Mouse (Mus musculus) heart, embryonic 11.5 days (tissue): ENCODE results near the gene BC048679. TPM values are rescaled to one million over a fixed set of nuclear protein-coding genes. Genes with fewer than 3 reads are reported as not detected.
"Not testable (repeated sequence)": the region's sequence is repeated elsewhere in the genome, so short reads cannot be mapped to it uniquely, and the experiment has no call there.

Experiments used
- ATAC-seq: fragments of 200-750 bp; cut with Nextera tagmentation; replicated peaks from 2 replicates; pipeline ENCODE4 v1.8.0; 2017; ENCODE audit warnings: moderate library complexity; ENCODE audit not compliant: insufficient number of reproducible peaks, low FRiP score, low TSS enrichment
- H3K27ac ChIP-seq: fragments of 300-500 bp; sonication (generic); 2 replicates; pipeline ENCODE4 v1.5.1; 2014; ENCODE audit warnings: mild to moderate bottlenecking, low read depth, low read length
- H3K27me3 ChIP-seq: fragments of 300-500 bp; sonication (generic); 2 replicates; pipeline ENCODE4 v1.6.1; 2014; ENCODE audit warnings: mild to moderate bottlenecking, low read length, mixed read lengths; ENCODE audit not compliant: control insufficient read depth, insufficient read depth
- H3K36me3 ChIP-seq: fragments of 300-500 bp; sonication (generic); 2 replicates; pipeline ENCODE4 v1.6.1; 2014; ENCODE audit warnings: mild to moderate bottlenecking, low read length, moderate library complexity, mixed read lengths; ENCODE audit not compliant: control insufficient read depth, insufficient read depth
- H3K4me1 ChIP-seq: fragments of 300-500 bp; sonication (generic); 2 replicates; pipeline ENCODE4 v1.6.1; 2014; ENCODE audit warnings: low read length; ENCODE audit not compliant: control insufficient read depth, insufficient read depth
- H3K4me2 ChIP-seq: fragments of 300-500 bp; sonication (generic); 2 replicates; pipeline ENCODE4 v1.6.1; 2014; ENCODE audit warnings: mild to moderate bottlenecking, moderate library complexity
- H3K4me3 ChIP-seq: fragments of 300-500 bp; sonication (generic); 2 replicates; pipeline ENCODE4 v1.5.1; 2014; ENCODE audit warnings: low read depth, low read length
- H3K9ac ChIP-seq: fragments of 300-500 bp; sonication (generic); 2 replicates; pipeline ENCODE4 v1.6.1; 2014; ENCODE audit warnings: mild to moderate bottlenecking, low read depth, low read length, moderate library complexity
- H3K9me3 ChIP-seq: fragments of 300-500 bp; sonication (generic); replicated peaks from 2 replicates; pipeline ENCODE4 v1.6.1; 2016; ENCODE audit warnings: low read length; ENCODE audit not compliant: control insufficient read depth
- WGBS: fragments of 180-500 bp; shearing (Covaris S2); extraction: QIAGEN DNeasy Blood & Tissue Kit; methylation state at CpG from one replicate; pipeline ENCODE4 v1.1.7; 2014; ENCODE audit not compliant: insufficient replicate concordance; 5-methylcytosine and 5-hydroxymethylcytosine counted together
- polyA plus RNA-seq: library from polyadenylated mRNA; unstranded; fragments of >200 nt; fragmentation: Nextera tagmentation; extraction: Ambion mirVana; gene quantifications from 2 replicates; pipeline ENCODE4 v1.2.1, GENCODE M21; 2014

Gene BC048679
- polyA plus RNA-seq, 1 experiment from 2014 or later, result not detected

GRCm38 (mm10) chr7:81492628-81493027 is 5.5 kb downstream of the BC048679 start:
- Histone ChIP-seq H3K4me2 (no peak overlapping the region), H3K27ac (no peak overlapping the region), H3K36me3 (no peaks in the 10 kb centered on the region), H3K4me3 (no peak overlapping the region), H3K9ac (no peak overlapping the region), H3K4me1 (0 out of 2 replicates have a peak, but pooled peaks cover 4% of the 10 kb centered on the region), H3K9me3 (no peaks in the 10 kb centered on the region), H3K27me3 (peaks cover 36% of the 10 kb centered on the region)
- WGBS, result 52% methylated on average over 9 of the region's 9 CpGs
- ATAC-seq, result no peak

- Histone ChIP-seq H3K9me3 (no peaks in the 10 kb centered on the region), H3K27me3 (peaks cover 24% of the 10 kb centered on the region), H3K36me3 (no peaks in the 10 kb centered on the region), H3K4me2 (0 out of 2 replicates have a peak overlapping the region, but pooled peaks have one; percentile 27), H3K9ac (no peak overlapping the region), H3K4me1 (0 out of 2 replicates have a peak, but pooled peaks cover 4% of the 10 kb centered on the region), H3K4me3 (no peak overlapping the region), H3K27ac (no peak overlapping the region)
- 8% methylated on average over 9 of the region's 9 CpGs for WGBS
- ATAC-seq, result no peak; the same call in 1 of the 2 replicates
These were observed 8.4 kb downstream of the BC048679 start for GRCm38 (mm10) chr7:81489649-81490048.

GRCm38 (mm10) chr7:81480800-81481199 is 17.3 kb downstream of the BC048679 start:
- no peaks in the 10 kb centered on the region for H3K4me1 ChIP-seq
- H3K4me2 ChIP-seq, result no peak overlapping the region
- H3K27ac ChIP-seq, result no peak overlapping the region
- no peaks in the 10 kb centered on the region for H3K36me3 ChIP-seq
- no peak overlapping the region for H3K9ac ChIP-seq
- no peaks in the 10 kb centered on the region for H3K9me3 ChIP-seq
- WGBS, result 9% methylated on average over 8 of the region's 8 CpGs
- H3K4me3 ChIP-seq, result no peak overlapping the region
- no peak for ATAC-seq
- peaks cover 20% of the 10 kb centered on the region for H3K27me3 ChIP-seq

- no peak overlapping the region for H3K27ac ChIP-seq
- H3K4me3 ChIP-seq, result no peak overlapping the region
- WGBS, result 65% methylated on average over 3 of the region's 3 CpGs
- no peak for ATAC-seq
- H3K4me1 ChIP-seq, result no peaks in the 10 kb centered on the region
- H3K9me3 ChIP-seq, result no peaks in the 10 kb centered on the region
- H3K27me3 ChIP-seq, result peaks cover 20% of the 10 kb centered on the region
- no peak overlapping the region for H3K4me2 ChIP-seq
- H3K9ac ChIP-seq, result no peak overlapping the region
- H3K36me3 ChIP-seq, result no peaks in the 10 kb centered on the region
These were observed 18.5 kb downstream of the BC048679 start for GRCm38 (mm10) chr7:81479531-81480090.

GRCm38 (mm10) chr7:81478261-81478660 is 19.8 kb downstream of the BC048679 start:
- H3K9me3 ChIP-seq, H3K4me1 ChIP-seq, H3K9ac ChIP-seq, H3K4me2 ChIP-seq, ATAC-seq, H3K4me3 ChIP-seq, H3K36me3 ChIP-seq, H3K27ac ChIP-seq: not testable (repeated sequence)
- H3K27me3 ChIP-seq, result peaks cover 20% of the 10 kb centered on the region

GRCm38 (mm10) chr7:81476833-81477232 is 21.2 kb downstream of the BC048679 start:
- Histone ChIP-seq H3K27ac (no peak overlapping the region), H3K4me2 (peak overlapping the region; percentile 49), H3K27me3 (peaks cover 20% of the 10 kb centered on the region), H3K36me3 (no peaks in the 10 kb centered on the region), H3K9ac (no peak overlapping the region), H3K4me1 (no peaks in the 10 kb centered on the region), H3K4me3 (0 out of 2 replicates have a peak overlapping the region, but pooled peaks have one; percentile 14), H3K9me3 (no peaks in the 10 kb centered on the region)
- 7% methylated on average over 24 of the region's 24 CpGs for WGBS
- no peak for ATAC-seq

- H3K4me1 ChIP-seq, result no peaks in the 10 kb centered on the region
- H3K27me3 ChIP-seq, result peaks cover 20% of the 10 kb centered on the region
- H3K9me3 ChIP-seq, result no peaks in the 10 kb centered on the region
- H3K36me3 ChIP-seq, result no peaks in the 10 kb centered on the region
- no peak for ATAC-seq
- H3K4me2 ChIP-seq, result no peak overlapping the region
- no peak overlapping the region for H3K9ac ChIP-seq
- WGBS, result 64% methylated on average over 3 of the region's 3 CpGs
- H3K27ac ChIP-seq, result no peak overlapping the region
- H3K4me3 ChIP-seq, result no peak overlapping the region
These were observed 22.9 kb downstream of the BC048679 start for GRCm38 (mm10) chr7:81475221-81475620.

GRCm38 (mm10) chr7:81464906-81465450 is 33.1 kb downstream of the BC048679 start:
- Histone ChIP-seq H3K27ac (no peak overlapping the region), H3K4me1 (no peaks in the 10 kb centered on the region), H3K4me3 (no peak overlapping the region), H3K4me2 (no peak overlapping the region), H3K27me3 (peaks cover 3% of the 10 kb centered on the region; the same call in 1 of the 2 replicates), H3K36me3 (no peaks in the 10 kb centered on the region), H3K9ac (no peak overlapping the region), H3K9me3 (no peaks in the 10 kb centered on the region)
- 65% methylated on average over 9 of the region's 9 CpGs for WGBS
- no peak for ATAC-seq

GRCm38 (mm10) chr7:81464116-81464515 is 34.0 kb downstream of the BC048679 start:
- Histone ChIP-seq H3K36me3 (no peaks in the 10 kb centered on the region), H3K4me3 (no peak overlapping the region), H3K9ac (no peak overlapping the region), H3K27me3 (peaks cover 4% of the 10 kb centered on the region; the same call in 1 of the 2 replicates), H3K4me1 (no peaks in the 10 kb centered on the region), H3K27ac (no peak overlapping the region), H3K4me2 (no peak overlapping the region), H3K9me3 (no peaks in the 10 kb centered on the region)
- ATAC-seq, result no peak
- 6% methylated on average over 4 of the region's 4 CpGs for WGBS
